Mouse (Mus musculus): ENCODE results near the gene Galnt18. TPM values are rescaled to one million over a fixed set of nuclear protein-coding genes. Genes with fewer than 3 reads are reported as not detected.

The Galnt18 gene
- polyA plus RNA-seq, 1 experiment = 11.9 TPM

GRCm38 (mm10) chr7:111721308-111721698 lies 58.5 kb downstream of the Galnt18 start:
- no peaks in the 10 kb centered on the region for H3K36me3 ChIP-seq (ENCODE audit: control insufficient read depth, insufficient read depth)
- H3K4me3 ChIP-seq (ENCODE audit: insufficient read depth, poor library complexity, severe bottlenecking) = no peak overlapping the region
- no peaks in the 10 kb centered on the region for H3K79me3 ChIP-seq (ENCODE audit: low read depth)
- TF ChIP-seq MYOG (IDR thresholded peaks at IDR 0.05; ENCODE audit: control insufficient read depth, extremely low read depth, insufficient read length) (no peak), MYOD1 (IDR thresholded peaks at IDR 0.05; ENCODE audit: control insufficient read depth, insufficient read length, low read depth) (no peak), FOSL1 (IDR thresholded peaks at IDR 0.05; ENCODE audit: insufficient read depth, low read length, poor library complexity, severe bottlenecking) (no peak), CEBPB (IDR thresholded peaks at IDR 0.05; ENCODE audit: low read depth) (no peak), CTCF (IDR thresholded peaks at IDR 0.05; ENCODE audit: control insufficient read depth, insufficient read depth, insufficient read length) (no peak), MAX (IDR thresholded peaks at IDR 0.05) (no peak), USF1 (IDR thresholded peaks at IDR 0.05; ENCODE audit: low read depth) (no peak)
- no peaks in the 10 kb centered on the region for H3K79me2 ChIP-seq (ENCODE audit: control insufficient read depth, insufficient read depth)
- no peaks in the 10 kb centered on the region for H3K27me3 ChIP-seq (ENCODE audit: control insufficient read depth, insufficient read depth, insufficient read length)
- no peak overlapping the region for H3ac ChIP-seq (ENCODE audit: control insufficient read depth, insufficient read length, low read depth)

- TF ChIP-seq FOSL1 (IDR thresholded peaks at IDR 0.05; ENCODE audit: insufficient read depth, low read length, poor library complexity, severe bottlenecking) (no peak), MAX (IDR thresholded peaks at IDR 0.05) (no peak), MYOD1 (IDR thresholded peaks at IDR 0.05; ENCODE audit: control insufficient read depth, insufficient read length, low read depth) (no peak), CEBPB (IDR thresholded peaks at IDR 0.05; ENCODE audit: low read depth) (no peak), USF1 (IDR thresholded peaks at IDR 0.05; ENCODE audit: low read depth) (no peak), MYOG (IDR thresholded peaks at IDR 0.05; ENCODE audit: control insufficient read depth, extremely low read depth, insufficient read length) (no peak), CTCF (IDR thresholded peaks at IDR 0.05; ENCODE audit: control insufficient read depth, insufficient read depth, insufficient read length) (no peak)
- Histone ChIP-seq H3K4me3 (ENCODE audit: insufficient read depth, poor library complexity, severe bottlenecking) (no peak overlapping the region), H3K36me3 (ENCODE audit: control insufficient read depth, insufficient read depth) (no peaks in the 10 kb centered on the region), H3K27me3 (ENCODE audit: control insufficient read depth, insufficient read depth, insufficient read length) (no peaks in the 10 kb centered on the region), H3ac (ENCODE audit: control insufficient read depth, insufficient read length, low read depth) (no peak overlapping the region), H3K79me3 (ENCODE audit: low read depth) (no peaks in the 10 kb centered on the region), H3K79me2 (ENCODE audit: control insufficient read depth, insufficient read depth) (no peaks in the 10 kb centered on the region)
Measured at GRCm38 (mm10) chr7:111720511-111721307, 59.1 kb downstream of the Galnt18 start.

- H3K79me2 ChIP-seq (ENCODE audit: control insufficient read depth, insufficient read depth) = no peaks in the 10 kb centered on the region
- no peaks in the 10 kb centered on the region for H3K27me3 ChIP-seq (ENCODE audit: control insufficient read depth, insufficient read depth, insufficient read length)
- H3K79me3 ChIP-seq (ENCODE audit: low read depth) = no peaks in the 10 kb centered on the region
- no peak overlapping the region for H3K4me3 ChIP-seq (ENCODE audit: insufficient read depth, poor library complexity, severe bottlenecking)
- H3ac ChIP-seq (ENCODE audit: control insufficient read depth, insufficient read length, low read depth) = no peak overlapping the region
- H3K36me3 ChIP-seq (ENCODE audit: control insufficient read depth, insufficient read depth) = no peaks in the 10 kb centered on the region
- no peak for TF ChIP-seq MYOG (IDR thresholded peaks at IDR 0.05; ENCODE audit: control insufficient read depth, extremely low read depth, insufficient read length)
- TF ChIP-seq FOSL1 (IDR thresholded peaks at IDR 0.05; ENCODE audit: insufficient read depth, low read length, poor library complexity, severe bottlenecking) = no peak
- TF ChIP-seq MAX (IDR thresholded peaks at IDR 0.05) = no peak
- no peak for TF ChIP-seq USF1 (IDR thresholded peaks at IDR 0.05; ENCODE audit: low read depth)
- TF ChIP-seq MYOD1 (IDR thresholded peaks at IDR 0.05; ENCODE audit: control insufficient read depth, insufficient read length, low read depth) = no peak
- TF ChIP-seq CTCF (IDR thresholded peaks at IDR 0.05; ENCODE audit: control insufficient read depth, insufficient read depth, insufficient read length) = no peak
- no peak for TF ChIP-seq CEBPB (IDR thresholded peaks at IDR 0.05; ENCODE audit: low read depth)
Measured at GRCm38 (mm10) chr7:111718900-111719299, 60.9 kb downstream of the Galnt18 start.

- no peaks in the 10 kb centered on the region for H3K27me3 ChIP-seq (ENCODE audit: control insufficient read depth, insufficient read depth, insufficient read length)
- H3K36me3 ChIP-seq (ENCODE audit: control insufficient read depth, insufficient read depth) = no peaks in the 10 kb centered on the region
- no peak overlapping the region for H3K4me3 ChIP-seq (ENCODE audit: insufficient read depth, poor library complexity, severe bottlenecking)
- TF ChIP-seq MYOD1 (IDR thresholded peaks at IDR 0.05; ENCODE audit: control insufficient read depth, insufficient read length, low read depth) (no peak), CEBPB (IDR thresholded peaks at IDR 0.05; ENCODE audit: low read depth) (no peak), USF1 (IDR thresholded peaks at IDR 0.05; ENCODE audit: low read depth) (no peak), CTCF (IDR thresholded peaks at IDR 0.05; ENCODE audit: control insufficient read depth, insufficient read depth, insufficient read length) (no peak), MAX (IDR thresholded peaks at IDR 0.05) (no peak), MYOG (IDR thresholded peaks at IDR 0.05; ENCODE audit: control insufficient read depth, extremely low read depth, insufficient read length) (no peak), FOSL1 (IDR thresholded peaks at IDR 0.05; ENCODE audit: insufficient read depth, low read length, poor library complexity, severe bottlenecking) (no peak)
- no peaks in the 10 kb centered on the region for H3K79me2 ChIP-seq (ENCODE audit: control insufficient read depth, insufficient read depth)
- no peaks in the 10 kb centered on the region for H3K79me3 ChIP-seq (ENCODE audit: low read depth)
- no peak overlapping the region for H3ac ChIP-seq (ENCODE audit: control insufficient read depth, insufficient read length, low read depth)
Measured at GRCm38 (mm10) chr7:111714639-111715360, 65.0 kb downstream of the Galnt18 start.

GRCm38 (mm10) chr7:111713828-111714600 lies 65.8 kb downstream of the Galnt18 start:
- Histone ChIP-seq H3K36me3 (ENCODE audit: control insufficient read depth, insufficient read depth) (no peaks in the 10 kb centered on the region), H3K79me3 (ENCODE audit: low read depth) (no peaks in the 10 kb centered on the region), H3K27me3 (ENCODE audit: control insufficient read depth, insufficient read depth, insufficient read length) (no peaks in the 10 kb centered on the region), H3K4me3 (ENCODE audit: insufficient read depth, poor library complexity, severe bottlenecking) (no peak overlapping the region), H3K79me2 (ENCODE audit: control insufficient read depth, insufficient read depth) (no peaks in the 10 kb centered on the region), H3ac (ENCODE audit: control insufficient read depth, insufficient read length, low read depth) (no peak overlapping the region)
- no peak for TF ChIP-seq MYOD1 (IDR thresholded peaks at IDR 0.05; ENCODE audit: control insufficient read depth, insufficient read length, low read depth)
- TF ChIP-seq FOSL1 (IDR thresholded peaks at IDR 0.05; ENCODE audit: insufficient read depth, low read length, poor library complexity, severe bottlenecking) = no peak
- no peak for TF ChIP-seq CTCF (IDR thresholded peaks at IDR 0.05; ENCODE audit: control insufficient read depth, insufficient read depth, insufficient read length)
- no peak for TF ChIP-seq CEBPB (IDR thresholded peaks at IDR 0.05; ENCODE audit: low read depth)
- no peak for TF ChIP-seq MYOG (IDR thresholded peaks at IDR 0.05; ENCODE audit: control insufficient read depth, extremely low read depth, insufficient read length)
- no peak for TF ChIP-seq USF1 (IDR thresholded peaks at IDR 0.05; ENCODE audit: low read depth)
- TF ChIP-seq MAX (IDR thresholded peaks at IDR 0.05) = no peak

Measured in C2C12 (cell line).